Mouse (Mus musculus): ENCODE results near the gene Snhg11.
A peak's percentile ranks its signal among the peaks of the same experiment; 100 is the strongest.

Gene Snhg11

GRCm38 (mm10) chr2:158375443-158376122, at the start of gene Snhg11:
Gene Snhg11 (plus strand): TSS chr2:158375638.
- peak; percentile 21 for DNase-seq (ENCODE audit: low spot score)

- DNase-seq (ENCODE audit: low spot score), result no peak
These were observed 41.1 kb upstream of the Snhg11 start for GRCm38 (mm10) chr2:158334356-158334755.

GRCm38 (mm10) chr2:158337698-158338097, 37.7 kb upstream of the Snhg11 start:
- no peak for DNase-seq (ENCODE audit: low spot score)

- DNase-seq (ENCODE audit: low spot score), result peak; percentile 49
These were observed 35.4 kb upstream of the Snhg11 start for GRCm38 (mm10) chr2:158339948-158340564.

- DNase-seq (ENCODE audit: low spot score), result no peak
These were observed 34.1 kb upstream of the Snhg11 start for GRCm38 (mm10) chr2:158341324-158341723.

GRCm38 (mm10) chr2:158343495-158343894, 31.9 kb upstream of the Snhg11 start:
- DNase-seq (ENCODE audit: low spot score), result no peak

- no peak for DNase-seq (ENCODE audit: low spot score)
These were observed 29.0 kb upstream of the Snhg11 start for GRCm38 (mm10) chr2:158346467-158346866.

- peak; percentile 68 for DNase-seq (ENCODE audit: low spot score)
These were observed 27.6 kb upstream of the Snhg11 start for GRCm38 (mm10) chr2:158347868-158348267.

- DNase-seq (ENCODE audit: low spot score), result no peak
These were observed 22.5 kb upstream of the Snhg11 start for GRCm38 (mm10) chr2:158352801-158353520.

GRCm38 (mm10) chr2:158354348-158355114, 20.9 kb upstream of the Snhg11 start:
- DNase-seq (ENCODE audit: low spot score), result no peak

- no peak for DNase-seq (ENCODE audit: low spot score)
These were observed 20.2 kb upstream of the Snhg11 start for GRCm38 (mm10) chr2:158355238-158355637.

GRCm38 (mm10) chr2:158356121-158356520, 19.3 kb upstream of the Snhg11 start:
- DNase-seq (ENCODE audit: low spot score), result no peak

GRCm38 (mm10) chr2:158359757-158360620, 15.4 kb upstream of the Snhg11 start:
- DNase-seq (ENCODE audit: low spot score), result no peak

GRCm38 (mm10) chr2:158360873-158361677, 14.4 kb upstream of the Snhg11 start:
- peak; percentile 72 for DNase-seq (ENCODE audit: low spot score)

GRCm38 (mm10) chr2:158361678-158362320, 13.6 kb upstream of the Snhg11 start:
- no peak for DNase-seq (ENCODE audit: low spot score)

- no peak for DNase-seq (ENCODE audit: low spot score)
These were observed 11.3 kb upstream of the Snhg11 start for GRCm38 (mm10) chr2:158364175-158364574.

- no peak for DNase-seq (ENCODE audit: low spot score)
These were observed 10.2 kb upstream of the Snhg11 start for GRCm38 (mm10) chr2:158365099-158365850.

GRCm38 (mm10) chr2:158367654-158368053, 7.8 kb upstream of the Snhg11 start:
- DNase-seq (ENCODE audit: low spot score), result no peak

GRCm38 (mm10) chr2:158368313-158368712, 7.1 kb upstream of the Snhg11 start:
- no peak for DNase-seq (ENCODE audit: low spot score)
